Mouse (Mus musculus) midbrain, embryonic 14.5 days (tissue): ENCODE measurements at regions not wholly inside any gene's neighbourhood (a gene's known extent, or its start where the extent isn't known, plus 50 kb on each side); places are given as distances from the start of the nearest gene placed in this dataset.
A peak's percentile ranks its signal among the peaks of the same experiment; 100 is the strongest.

Source experiments
- ATAC-seq: fragments of 200-750 bp; cut with Nextera tagmentation; 2 replicates; pipeline ENCODE4 v1.8.0; 2017; ENCODE audit warnings: moderate number of reproducible peaks, moderate library complexity; ENCODE audit not compliant: low FRiP score, low TSS enrichment
- DNase-seq: peaks from one replicate; pipeline ENCODE4 v3.0.0-alpha.2; 2015
- H3K27ac ChIP-seq: fragments of 300-500 bp; sonication (generic); replicated peaks from 2 replicates; pipeline ENCODE4 v1.5.1; 2014; ENCODE audit warnings: mild to moderate bottlenecking, low read depth, low read length, moderate library complexity
- H3K27me3 ChIP-seq: fragments of 300-500 bp; sonication (generic); 2 replicates; pipeline ENCODE4 v1.6.1; 2014; ENCODE audit warnings: low read length, control low read depth, mixed read lengths; ENCODE audit not compliant: control insufficient read depth, insufficient read depth
- H3K36me3 ChIP-seq: fragments of 300-500 bp; sonication (generic); 2 replicates; pipeline ENCODE4 v1.6.1; 2014; ENCODE audit warnings: low read length, control low read depth; ENCODE audit not compliant: control insufficient read depth, insufficient read depth
- H3K4me1 ChIP-seq: fragments of 300-500 bp; sonication (generic); 2 replicates; pipeline ENCODE4 v1.6.1; 2014; ENCODE audit warnings: mild to moderate bottlenecking, antibody characterized with exemption, low read length, control low read depth; ENCODE audit not compliant: control insufficient read depth, insufficient read depth
- H3K4me2 ChIP-seq: fragments of 300-500 bp; sonication (generic); 2 replicates; pipeline ENCODE4 v1.6.1; 2014; ENCODE audit warnings: mild to moderate bottlenecking, low read length, moderate library complexity
- H3K4me3 ChIP-seq: fragments of 300-500 bp; sonication (generic); replicated peaks from 2 replicates; pipeline ENCODE4 v1.5.1; 2014; ENCODE audit warnings: low read depth, low read length
- H3K9ac ChIP-seq: fragments of 300-500 bp; sonication (generic); replicated peaks from 2 replicates; pipeline ENCODE4 v1.6.1; 2014; ENCODE audit warnings: mild to moderate bottlenecking, low read length, moderate library complexity
- H3K9me3 ChIP-seq: fragments of 300-500 bp; sonication (generic); 2 replicates; pipeline ENCODE4 v1.6.1; 2016; ENCODE audit warnings: low read length, control low read depth, mixed read lengths; ENCODE audit not compliant: control insufficient read depth
- WGBS: fragments of 180-500 bp; shearing (Covaris S2); extraction: QIAGEN DNeasy Blood & Tissue Kit; methylation state at CpG from one replicate; pipeline ENCODE4 v1.1.7; 2014; 5-methylcytosine and 5-hydroxymethylcytosine counted together

DNA sequence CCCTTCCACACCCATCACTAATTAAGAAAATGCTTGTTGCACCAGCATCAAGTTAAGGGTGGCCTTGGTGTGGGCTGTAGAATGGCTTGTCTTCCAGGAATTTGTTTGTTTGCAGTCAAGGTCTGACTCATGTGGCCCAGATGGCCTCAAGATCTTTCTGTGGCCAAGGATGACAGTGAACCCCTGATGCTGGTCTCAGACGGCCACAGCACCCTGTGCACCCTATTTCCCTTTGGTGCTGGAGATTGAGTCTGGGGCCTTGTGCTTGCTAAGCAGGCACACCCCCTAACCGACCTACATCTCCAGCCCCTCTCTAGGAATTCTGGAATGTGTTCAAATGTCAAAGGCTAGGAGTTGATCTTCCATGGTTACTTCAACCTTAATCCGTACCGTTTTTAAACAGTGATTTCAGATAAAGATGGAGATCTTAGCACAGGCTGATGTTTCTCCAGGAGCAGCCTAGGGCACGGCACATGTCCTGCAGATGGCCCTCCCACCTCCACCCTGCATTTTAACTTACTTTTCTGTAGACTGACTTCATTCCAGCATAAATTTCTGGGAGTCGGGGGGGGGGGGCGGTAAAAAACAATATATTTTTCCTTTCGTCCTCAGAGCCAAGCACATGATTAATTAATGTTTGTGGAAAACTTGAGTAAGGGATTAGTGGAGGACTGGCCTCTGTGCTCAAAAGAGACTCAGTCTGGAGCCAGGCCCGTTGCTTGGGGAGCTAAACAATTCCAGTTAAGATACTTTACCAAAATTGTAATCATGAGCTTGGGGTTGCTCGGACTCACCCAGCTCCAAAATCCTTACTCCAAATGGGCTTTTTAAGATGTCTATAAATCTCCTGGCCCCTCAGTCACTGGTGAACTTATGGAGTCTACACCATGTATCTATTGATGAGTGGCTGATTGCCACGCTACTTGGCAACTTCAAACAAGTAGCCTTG is 95.0 kb upstream of the Supt20 start:
- Histone ChIP-seq H3K36me3 (no peaks in the 10 kb centered on the region), H3K9ac (no peak overlapping the region), H3K4me2 (no peak overlapping the region), H3K4me3 (no peak overlapping the region), H3K27ac (no peak overlapping the region), H3K9me3 (no peaks in the 10 kb centered on the region), H3K4me1 (peaks cover 5% of the 10 kb centered on the region), H3K27me3 (no peaks in the 10 kb centered on the region)
- DNase-seq, result no peak
- 80% methylated on average over 11 of the region's 11 CpGs for WGBS
- ATAC-seq, result no peak

DNA sequence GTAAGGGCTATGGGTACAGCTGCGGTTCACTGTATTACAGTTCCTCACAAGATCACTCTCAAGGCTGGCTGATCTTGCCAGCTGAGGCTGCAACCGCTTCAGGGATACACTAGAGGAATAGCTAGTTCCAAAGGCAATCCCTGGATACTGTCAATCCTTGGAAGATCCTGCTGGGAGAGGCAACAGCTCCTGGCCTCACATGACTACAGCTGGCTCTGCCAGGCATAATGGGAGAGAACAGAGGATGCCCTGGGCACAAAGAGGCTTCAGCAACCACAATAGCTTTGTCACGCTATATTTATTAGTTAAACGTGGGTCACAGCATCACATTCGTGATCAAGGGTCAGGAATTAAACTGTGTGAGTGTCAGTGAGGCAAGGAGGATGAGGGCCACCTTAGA is 94.3 kb upstream of the Supt20 start:
- H3K4me2 ChIP-seq, result no peak overlapping the region
- no peak overlapping the region; the same call in 1 of the 2 replicates for H3K9ac ChIP-seq
- peaks cover 5% of the 10 kb centered on the region for H3K4me1 ChIP-seq
- 33% methylated on average over 5 of the region's 5 CpGs for WGBS
- no peak overlapping the region for H3K4me3 ChIP-seq
- DNase-seq, result peak; percentile 26
- H3K27me3 ChIP-seq, result no peaks in the 10 kb centered on the region
- H3K27ac ChIP-seq, result no peak overlapping the region
- no peaks in the 10 kb centered on the region for H3K36me3 ChIP-seq
- no peaks in the 10 kb centered on the region for H3K9me3 ChIP-seq
- no peak for ATAC-seq

DNA sequence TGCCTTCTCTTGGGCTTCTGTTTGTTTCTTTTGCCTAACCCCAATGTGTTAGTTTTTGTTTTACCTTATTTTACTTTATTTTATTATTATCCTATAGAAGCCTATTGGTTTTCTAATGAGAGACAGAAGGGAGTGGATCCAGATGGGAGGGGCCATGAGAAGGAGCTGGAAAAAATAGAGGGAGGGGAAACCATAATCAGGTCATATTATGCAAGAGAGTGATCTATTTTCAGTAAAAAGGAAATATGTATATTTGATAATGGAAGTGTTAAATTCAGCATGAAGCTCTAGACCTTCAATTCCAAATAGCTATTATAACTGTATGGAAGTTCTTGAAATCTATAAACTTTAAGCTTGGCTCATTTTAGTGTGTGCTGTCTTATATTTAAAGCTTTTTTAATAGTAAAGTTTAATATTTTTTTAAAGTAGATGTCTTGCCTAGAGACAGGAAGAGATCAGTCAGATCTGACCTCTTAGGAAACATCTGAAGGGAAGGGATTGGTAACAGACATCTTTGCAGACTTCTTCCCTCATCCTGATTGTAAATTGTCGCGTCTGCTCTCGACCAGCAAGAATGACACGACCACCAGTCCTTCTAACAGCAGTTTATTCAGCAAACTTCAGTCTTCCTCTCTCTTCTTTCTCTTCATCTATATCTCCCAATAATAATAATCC is 87.8 kb upstream of the Supt20 start:
- Histone ChIP-seq H3K9ac (no peak overlapping the region), H3K27ac (no peak overlapping the region), H3K4me3 (no peak overlapping the region), H3K27me3 (no peaks in the 10 kb centered on the region), H3K36me3 (no peaks in the 10 kb centered on the region), H3K4me1 (no peaks in the 10 kb centered on the region), H3K9me3 (no peaks in the 10 kb centered on the region), H3K4me2 (no peak overlapping the region)
- ATAC-seq (no peak), DNase-seq (no peak)
- WGBS, result 87% methylated on average over 4 of the region's 4 CpGs

DNA sequence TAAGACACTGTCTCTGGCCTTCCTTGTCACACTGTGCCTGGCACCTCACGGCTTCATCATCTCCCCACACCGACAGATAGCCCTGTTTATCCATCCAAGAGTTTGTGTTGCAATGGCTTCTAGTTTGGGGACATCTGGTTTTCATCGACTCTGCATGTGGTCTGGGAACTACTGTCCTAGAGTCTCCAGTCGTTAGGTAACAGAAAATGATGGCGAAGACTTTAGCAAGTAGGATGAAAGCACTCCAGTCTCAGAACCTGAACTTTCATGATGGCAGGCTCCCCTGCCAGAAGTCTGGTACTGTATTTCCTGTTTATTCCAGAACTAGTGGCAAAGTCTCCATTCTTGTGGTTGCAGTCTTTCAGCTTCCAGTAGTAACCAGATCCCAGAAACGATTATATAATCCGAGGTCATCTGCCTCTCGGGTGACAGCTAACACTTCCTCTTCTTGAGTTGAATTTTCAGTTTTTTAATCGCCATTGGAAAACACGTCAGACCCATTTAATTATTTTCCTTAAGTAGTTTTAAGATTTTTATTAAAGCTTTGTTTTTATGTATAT is 81.1 kb upstream of the Supt20 start:
- Histone ChIP-seq H3K4me1 (no peaks in the 10 kb centered on the region), H3K27ac (no peak overlapping the region), H3K4me3 (no peak overlapping the region), H3K9me3 (no peaks in the 10 kb centered on the region), H3K36me3 (no peaks in the 10 kb centered on the region), H3K9ac (no peak overlapping the region), H3K27me3 (no peaks in the 10 kb centered on the region), H3K4me2 (no peak overlapping the region)
- no peak for DNase-seq
- no peak for ATAC-seq
- 86% methylated on average over 10 of the region's 10 CpGs for WGBS

DNA sequence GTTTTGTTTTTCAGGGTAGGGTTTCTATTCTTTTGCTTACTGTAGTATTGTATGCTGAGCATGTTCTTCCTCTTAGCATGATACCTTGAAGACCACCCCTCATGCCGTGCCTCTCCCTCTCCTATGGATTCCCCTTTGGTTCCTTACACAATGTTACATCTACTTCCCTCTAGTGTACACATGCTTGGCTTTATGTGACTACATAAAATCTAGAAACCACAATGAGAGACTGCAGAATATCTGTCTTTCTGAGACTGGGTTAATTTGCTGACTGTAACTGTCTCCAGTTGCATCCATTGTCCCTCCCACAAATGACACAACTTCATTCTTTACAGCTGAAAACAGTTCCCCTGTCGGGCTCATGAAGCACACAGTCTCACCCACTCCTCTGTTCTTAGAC is 78.8 kb upstream of the Supt20 start:
- Histone ChIP-seq H3K4me1 (no peaks in the 10 kb centered on the region), H3K27ac (no peak overlapping the region), H3K9ac (no peak overlapping the region), H3K36me3 (no peaks in the 10 kb centered on the region), H3K4me2 (no peak overlapping the region), H3K27me3 (no peaks in the 10 kb centered on the region), H3K9me3 (no peaks in the 10 kb centered on the region), H3K4me3 (no peak overlapping the region)
- WGBS, result 79% methylated on average over 2 of the region's 2 CpGs
- no peak for DNase-seq
- no peak for ATAC-seq

DNA sequence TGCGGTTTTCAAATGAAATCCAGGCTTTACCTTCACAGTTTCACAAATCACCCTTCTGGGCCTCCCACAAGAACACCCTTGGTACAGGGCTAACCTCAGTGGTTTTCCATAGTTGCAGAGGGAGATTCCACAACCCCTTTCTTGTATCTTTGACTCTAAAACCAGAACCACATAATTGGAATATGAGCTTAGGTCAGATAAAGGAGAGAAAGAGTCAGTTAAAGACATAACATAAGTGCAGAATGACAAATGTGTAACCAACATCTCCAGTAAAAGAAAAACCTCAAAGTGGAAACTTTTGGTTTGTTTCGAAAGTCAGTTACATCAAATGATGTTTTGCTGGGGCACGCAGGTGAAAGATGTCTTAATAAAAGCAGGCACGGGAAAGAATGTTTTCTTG is 75.3 kb upstream of the Supt20 start:
- ATAC-seq, result no peak
- 92% methylated on average over 4 of the region's 4 CpGs for WGBS

DNA sequence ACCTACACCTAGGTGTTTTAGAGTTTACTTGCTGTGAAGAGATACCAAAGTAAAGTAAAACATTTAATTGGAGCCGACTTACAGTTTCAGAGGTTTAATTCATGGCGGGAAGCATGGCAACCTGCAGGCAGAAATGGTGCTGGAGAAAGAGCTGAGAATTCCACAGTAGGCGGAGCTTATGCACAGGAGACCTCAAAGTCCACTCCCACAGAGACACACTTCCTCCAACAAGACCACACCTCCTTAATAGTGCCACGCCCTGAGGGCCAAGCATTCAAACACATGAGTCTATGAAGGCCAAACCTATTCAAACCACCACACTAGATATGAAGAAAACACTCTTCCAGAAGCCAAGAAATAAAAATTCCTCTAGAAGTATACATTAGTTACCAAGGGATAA is 74.3 kb upstream of the Supt20 start:
- Histone ChIP-seq H3K36me3 (no peaks in the 10 kb centered on the region), H3K4me2 (no peak overlapping the region), H3K27me3 (no peaks in the 10 kb centered on the region), H3K27ac (no peak overlapping the region), H3K9me3 (no peaks in the 10 kb centered on the region), H3K4me3 (no peak overlapping the region), H3K9ac (no peak overlapping the region), H3K4me1 (no peaks in the 10 kb centered on the region)
- ATAC-seq, result no peak
- 92% methylated on average over 4 of the region's 4 CpGs for WGBS
- no peak for DNase-seq

More for the DNA sequence above, 75.3 kb upstream of the Supt20 start:
- no peaks in the 10 kb centered on the region for H3K4me1 ChIP-seq
- no peak overlapping the region for H3K9ac ChIP-seq
- H3K36me3 ChIP-seq, result no peaks in the 10 kb centered on the region
- no peak overlapping the region for H3K27ac ChIP-seq
- no peaks in the 10 kb centered on the region for H3K9me3 ChIP-seq
- H3K27me3 ChIP-seq, result no peaks in the 10 kb centered on the region
- no peak overlapping the region for H3K4me2 ChIP-seq
- no peak overlapping the region for H3K4me3 ChIP-seq
- no peak for DNase-seq

- DNase-seq (no peak), ATAC-seq (no peak)
- Histone ChIP-seq H3K9me3 (peaks cover 9% of the 10 kb centered on the region; the same call in 1 of the 2 replicates), H3K4me2 (no peak overlapping the region), H3K27me3 (no peaks in the 10 kb centered on the region), H3K9ac (no peak overlapping the region), H3K4me1 (no peaks in the 10 kb centered on the region), H3K27ac (no peak overlapping the region), H3K36me3 (no peaks in the 10 kb centered on the region), H3K4me3 (no peak overlapping the region)
- WGBS, result 87% methylated on average over 7 of the region's 7 CpGs
These were observed 62.4 kb upstream of the Supt20 start for GRCm38 (mm10) chr3:54630254-54630653.
